Mouse (Mus musculus) heart, postnatal 0 days (tissue): ENCODE measurements around the gene Epb41. TPM values are rescaled to one million over a fixed set of nuclear protein-coding genes. Genes with fewer than 3 reads are reported as not detected.

Source experiments
- ATAC-seq: fragments of 200-750 bp; cut with Nextera tagmentation; 2 replicates; pipeline ENCODE4 v1.8.0; 2017; ENCODE audit warnings: low read depth, moderate number of reproducible peaks, moderate library complexity; ENCODE audit not compliant: insufficient read depth
- DNase-seq: peaks from one replicate; pipeline ENCODE4 v3.0.0-alpha.2; 2016; ENCODE audit warnings: low spot score
- H3K27ac ChIP-seq: fragments of 300-500 bp; sonication (generic); 2 replicates; pipeline ENCODE4 v1.5.1; 2014; ENCODE audit warnings: low read depth, mild to moderate bottlenecking
- H3K27me3 ChIP-seq: fragments of 300-500 bp; sonication (generic); 2 replicates; pipeline ENCODE4 v1.6.1; 2014; ENCODE audit warnings: low read length, mixed read lengths; ENCODE audit not compliant: control insufficient read depth, insufficient read depth
- H3K36me3 ChIP-seq: fragments of 300-500 bp; sonication (generic); replicated peaks from 2 replicates; pipeline ENCODE4 v1.6.1; 2014; ENCODE audit warnings: low read length, mixed read lengths; ENCODE audit not compliant: control insufficient read depth, insufficient read depth
- H3K4me1 ChIP-seq: fragments of 300-500 bp; sonication (generic); 2 replicates; pipeline ENCODE4 v1.6.1; 2014; ENCODE audit warnings: antibody characterized with exemption; ENCODE audit not compliant: control insufficient read depth, insufficient read depth
- H3K4me2 ChIP-seq: fragments of 300-500 bp; sonication (generic); 2 replicates; pipeline ENCODE4 v1.6.1; 2014; ENCODE audit warnings: low read depth, mild to moderate bottlenecking, low read length, moderate library complexity
- H3K4me3 ChIP-seq: fragments of 300-500 bp; sonication (generic); 2 replicates; pipeline ENCODE4 v1.5.1; 2014; ENCODE audit warnings: low read depth, low read length
- H3K9ac ChIP-seq: fragments of 300-500 bp; sonication (generic); replicated peaks from 2 replicates; pipeline ENCODE4 v1.6.1; 2014; ENCODE audit warnings: low read depth, low read length, mixed read lengths
- H3K9me3 ChIP-seq: fragments of 300-500 bp; sonication (generic); replicated peaks from 2 replicates; pipeline ENCODE4 v1.6.1; 2016; ENCODE audit warnings: low read length; ENCODE audit not compliant: control insufficient read depth
- CTCF ChIP-seq: IDR thresholded peaks from 2 replicates; pipeline ENCODE4 v1.5.1; 2016; ENCODE audit warnings: antibody characterized with exemption, control low read depth, low read depth
- EP300 ChIP-seq: IDR thresholded peaks from 2 replicates; pipeline ENCODE4 v1.6.1; 2016; ENCODE audit warnings: antibody characterized with exemption, low read depth
- WGBS: fragments of 180-500 bp; shearing (Covaris S2); extraction: QIAGEN DNeasy Blood & Tissue Kit; methylation state at CpG from one replicate; pipeline ENCODE4 v1.1.7; 2014; 5-methylcytosine and 5-hydroxymethylcytosine counted together
- polyA plus RNA-seq: library from polyadenylated mRNA; unstranded; fragments of >200 nt; fragmentation: Nextera tagmentation; extraction: Ambion mirVana; gene quantifications from 2 replicates; pipeline ENCODE4 v1.2.1, GENCODE M21; 2015
- total RNA-seq: library from RNA; depleted of rRNA; stranded (reverse); fragments of >200 nt; gene quantifications from 2 replicates; pipeline ENCODE4 v1.2.3, GENCODE M21; 2014; ENCODE audit warnings: low replicate concordance

The Epb41 gene
- total and polyA plus RNA-seq, 2 experiments from 2014 or later: 26.6 to 52.8 TPM

- no peak overlapping the region for H3K4me2 ChIP-seq
Observed at GRCm38 (mm10) chr4:132039521-132039920, 35.6 kb downstream of the Epb41 start.

GRCm38 (mm10) chr4:132038809-132039208 is 36.3 kb downstream of the Epb41 start:
- H3K4me2 ChIP-seq: no peak overlapping the region
- H3K9me3 ChIP-seq: no peaks in the 10 kb centered on the region
- H3K27me3 ChIP-seq: no peaks in the 10 kb centered on the region
- no peak overlapping the region for H3K4me3 ChIP-seq
- 0 out of 2 replicates have a peak, but pooled peaks have one; percentile 36 for ATAC-seq
- TF ChIP-seq CTCF: no peak
- no peak for TF ChIP-seq EP300
- H3K36me3 ChIP-seq: no peaks in the 10 kb centered on the region
- H3K27ac ChIP-seq: peak overlapping the region; percentile 59; the same call in 1 of the 2 replicates
- WGBS: 69% methylated on average over 2 of the region's 2 CpGs
- H3K9ac ChIP-seq: no peak overlapping the region
- peaks cover 33% of the 10 kb centered on the region for H3K4me1 ChIP-seq
- DNase-seq: peak; percentile 30

More at GRCm38 (mm10) chr4:132039521-132039920, 35.6 kb downstream of the Epb41 start:
- Histone ChIP-seq H3K4me3 (no peak overlapping the region), H3K9ac (no peak overlapping the region), H3K27me3 (no peaks in the 10 kb centered on the region), H3K4me1 (peaks cover 38% of the 10 kb centered on the region), H3K9me3 (no peaks in the 10 kb centered on the region), H3K36me3 (no peaks in the 10 kb centered on the region), H3K27ac (peak overlapping the region; percentile 59)
- TF ChIP-seq CTCF (no peak), EP300 (no peak)
- 92% methylated on average over 2 of the region's 2 CpGs for WGBS
- ATAC-seq (no peak), DNase-seq (no peak)

- no peak overlapping the region for H3K4me3 ChIP-seq
- WGBS: 56% methylated on average over 7 of the region's 7 CpGs
- no peak for TF ChIP-seq CTCF
- TF ChIP-seq EP300: no peak
- peaks cover 25% of the 10 kb centered on the region for H3K4me1 ChIP-seq
- H3K27ac ChIP-seq: 0 out of 2 replicates have a peak overlapping the region, but pooled peaks have one; percentile 59
- no peaks in the 10 kb centered on the region for H3K27me3 ChIP-seq
- no peak for DNase-seq
- no peaks in the 10 kb centered on the region for H3K36me3 ChIP-seq
- no peaks in the 10 kb centered on the region for H3K9me3 ChIP-seq
- ATAC-seq: no peak
- no peak overlapping the region for H3K4me2 ChIP-seq
- H3K9ac ChIP-seq: no peak overlapping the region; the same call in 1 of the 2 replicates
Observed at GRCm38 (mm10) chr4:132037991-132038390, 37.1 kb downstream of the Epb41 start.

GRCm38 (mm10) chr4:132037137-132037536 is 38.0 kb downstream of the Epb41 start:
- Histone ChIP-seq H3K27me3 (no peaks in the 10 kb centered on the region), H3K9ac (no peak overlapping the region), H3K4me3 (no peak overlapping the region), H3K4me2 (no peak overlapping the region), H3K9me3 (no peaks in the 10 kb centered on the region), H3K36me3 (no peaks in the 10 kb centered on the region), H3K27ac (no peak overlapping the region), H3K4me1 (peaks cover 23% of the 10 kb centered on the region)
- 53% methylated on average over 5 of the region's 5 CpGs for WGBS
- ATAC-seq: no peak
- DNase-seq: no peak
- TF ChIP-seq CTCF (no peak), EP300 (no peak)

GRCm38 (mm10) chr4:132034242-132034641 is 40.9 kb downstream of the Epb41 start:
- no peak overlapping the region for H3K9ac ChIP-seq
- H3K27me3 ChIP-seq: no peaks in the 10 kb centered on the region
- TF ChIP-seq CTCF (no peak), EP300 (no peak)
- no peaks in the 10 kb centered on the region for H3K9me3 ChIP-seq
- no peak for DNase-seq
- peaks cover 22% of the 10 kb centered on the region for H3K4me1 ChIP-seq
- 88% methylated on average over 2 of the region's 2 CpGs for WGBS
- no peak for ATAC-seq
- H3K36me3 ChIP-seq: no peaks in the 10 kb centered on the region
- no peak overlapping the region for H3K4me3 ChIP-seq
- no peak overlapping the region for H3K27ac ChIP-seq
- no peak overlapping the region for H3K4me2 ChIP-seq

GRCm38 (mm10) chr4:132033183-132033582 is 41.9 kb downstream of the Epb41 start:
- no peaks in the 10 kb centered on the region for H3K36me3 ChIP-seq
- ATAC-seq: no peak
- no peak overlapping the region for H3K4me3 ChIP-seq

More at GRCm38 (mm10) chr4:132033183-132033582, 41.9 kb downstream of the Epb41 start:
- TF ChIP-seq CTCF (peak; percentile 45), EP300 (no peak)
- Histone ChIP-seq H3K4me2 (no peak overlapping the region), H3K27ac (no peak overlapping the region), H3K9ac (no peak overlapping the region), H3K9me3 (no peaks in the 10 kb centered on the region), H3K27me3 (no peaks in the 10 kb centered on the region), H3K4me1 (peaks cover 15% of the 10 kb centered on the region)
- 96% methylated on average over 1 of the region's 1 CpGs for WGBS
- no peak for DNase-seq
